Mouse (Mus musculus) liver, embryonic 12.5 days (tissue): Measurements from ENCODE around the gene Eipr1. TPM values are rescaled to one million over a fixed set of nuclear protein-coding genes. Genes with fewer than 3 reads are reported as not detected.

Experiments
- ATAC-seq: fragments of 200-750 bp; cut with Nextera tagmentation; 2 replicates; pipeline ENCODE4 v1.8.0; 2017; ENCODE audit warnings: moderate number of reproducible peaks, mild to moderate bottlenecking, moderate library complexity
- H3K27ac ChIP-seq: fragments of 300-500 bp; sonication (generic); 2 replicates; pipeline ENCODE4 v1.5.1; 2016; ENCODE audit warnings: mild to moderate bottlenecking
- H3K27me3 ChIP-seq: fragments of 300-500 bp; sonication (generic); replicated peaks from 2 replicates; pipeline ENCODE4 v1.6.1; 2016; ENCODE audit warnings: mild to moderate bottlenecking, moderate library complexity
- H3K36me3 ChIP-seq: fragments of 300-500 bp; sonication (generic); 2 replicates; pipeline ENCODE4 v1.6.1; 2016; ENCODE audit warnings: mild to moderate bottlenecking, moderate library complexity
- H3K4me1 ChIP-seq: fragments of 300-500 bp; sonication (generic); 2 replicates; pipeline ENCODE4 v1.6.1; 2016
- H3K4me2 ChIP-seq: fragments of 300-500 bp; sonication (generic); 2 replicates; pipeline ENCODE4 v1.6.1; 2016; ENCODE audit warnings: mild to moderate bottlenecking, moderate library complexity
- H3K4me3 ChIP-seq: fragments of 300-500 bp; sonication (generic); 2 replicates; pipeline ENCODE4 v1.5.1; 2016; ENCODE audit warnings: mild to moderate bottlenecking, moderate library complexity
- H3K9ac ChIP-seq: fragments of 300-500 bp; sonication (generic); 2 replicates; pipeline ENCODE4 v1.6.1; 2016; ENCODE audit warnings: mild to moderate bottlenecking, moderate library complexity
- H3K9me3 ChIP-seq: fragments of 300-500 bp; sonication (generic); replicated peaks from 2 replicates; pipeline ENCODE4 v1.6.1; 2016; ENCODE audit warnings: mild to moderate bottlenecking, moderate library complexity
- WGBS: fragments of 180-500 bp; shearing (Covaris S2); methylation state at CpG from one replicate; pipeline ENCODE4 v1.1.7; 2016; ENCODE audit not compliant: insufficient replicate concordance; 5-methylcytosine and 5-hydroxymethylcytosine counted together
- polyA plus RNA-seq: library from polyadenylated mRNA; unstranded; fragments of >200 nt; fragmentation: Nextera tagmentation; extraction: Ambion mirVana; gene quantifications from 2 replicates; pipeline ENCODE4 v1.2.1, GENCODE M21; 2016

Eipr1 gene
- polyA plus RNA-seq, 1 experiment from 2014 or later, result 36.0 TPM

DNA sequence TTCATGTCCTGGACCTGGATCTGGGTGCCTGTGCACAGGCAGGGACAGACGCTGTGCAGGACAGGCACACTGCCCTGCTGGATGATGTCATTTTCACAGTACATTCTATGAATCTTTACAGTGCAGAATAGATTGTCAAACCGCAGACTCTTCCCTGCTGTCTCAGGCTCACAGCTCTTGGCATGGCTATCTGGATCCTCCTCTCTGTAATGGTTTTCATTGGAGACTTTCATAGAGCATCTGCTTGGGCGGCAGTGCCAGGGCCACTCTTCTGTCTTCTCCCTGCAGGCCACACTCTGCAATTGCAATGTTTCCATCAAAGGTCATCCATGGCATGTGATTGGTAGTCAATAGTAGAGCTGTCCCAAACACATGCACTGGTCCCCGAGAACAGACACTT is 117.2 kb downstream of the Eipr1 start:
- Histone ChIP-seq H3K27me3 (no peaks in the 10 kb centered on the region), H3K9me3 (no peaks in the 10 kb centered on the region), H3K4me3 (no peak overlapping the region), H3K36me3 (peaks cover 34% of the 10 kb centered on the region), H3K9ac (no peak overlapping the region), H3K27ac (no peak overlapping the region), H3K4me1 (no peaks in the 10 kb centered on the region), H3K4me2 (no peak overlapping the region)
- ATAC-seq, result no peak
- WGBS, result 81% methylated on average over 4 of the region's 4 CpGs

DNA sequence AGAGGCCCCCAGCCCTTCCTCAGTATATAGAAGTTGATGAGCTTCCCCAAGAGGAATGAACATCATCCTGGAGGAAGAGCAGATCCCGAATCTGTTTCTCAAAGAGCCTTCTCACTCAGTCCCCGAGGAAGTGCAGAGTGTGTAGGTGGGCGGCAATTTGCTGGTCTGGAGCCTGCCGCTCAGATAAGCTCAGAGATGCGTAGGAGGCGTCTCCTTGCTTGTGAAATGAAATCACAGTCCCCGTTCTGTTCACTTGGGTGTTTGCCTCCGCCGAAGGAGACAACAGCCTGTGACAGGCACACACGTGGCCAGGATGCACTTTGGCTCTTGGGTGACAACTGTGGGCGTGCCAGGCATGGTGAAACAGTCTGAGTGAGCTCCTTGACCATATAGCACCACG is 120.7 kb downstream of the Eipr1 start:
- H3K9me3 ChIP-seq, result no peaks in the 10 kb centered on the region
- H3K27ac ChIP-seq, result no peak overlapping the region
- H3K36me3 ChIP-seq, result peaks cover 5% of the 10 kb centered on the region
- no peak overlapping the region for H3K9ac ChIP-seq
- no peak overlapping the region for H3K4me2 ChIP-seq
- H3K4me3 ChIP-seq, result no peak overlapping the region
- H3K27me3 ChIP-seq, result no peaks in the 10 kb centered on the region
- WGBS, result 66% methylated on average over 12 of the region's 12 CpGs
- no peaks in the 10 kb centered on the region for H3K4me1 ChIP-seq
- ATAC-seq, result no peak

DNA sequence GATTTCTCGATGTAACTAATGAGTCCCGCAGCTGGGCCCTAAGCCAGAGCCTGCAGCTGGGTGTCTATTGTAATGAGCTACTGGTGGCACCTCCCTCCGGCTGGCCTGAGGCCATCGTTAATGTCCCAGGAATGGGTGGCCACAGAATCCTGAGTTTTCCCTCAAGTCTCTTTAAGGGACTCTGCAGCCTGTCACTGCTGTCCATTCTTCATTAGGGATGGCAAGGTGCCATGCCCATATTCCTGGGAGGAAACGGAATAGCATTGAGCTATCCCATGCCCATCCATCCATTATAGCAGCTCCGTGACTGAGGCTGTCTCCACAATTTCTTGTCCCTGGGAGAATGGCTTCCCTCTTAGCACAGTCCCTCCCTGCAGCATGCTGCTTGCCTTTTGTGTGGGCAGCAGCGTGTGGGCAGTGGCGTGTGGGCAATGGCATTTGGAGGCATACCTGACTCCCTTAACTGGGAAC is 123.2 kb downstream of the Eipr1 start:
- no peaks in the 10 kb centered on the region for H3K4me1 ChIP-seq
- no peak overlapping the region for H3K9ac ChIP-seq
- no peak overlapping the region for H3K27ac ChIP-seq
- H3K27me3 ChIP-seq, result no peaks in the 10 kb centered on the region
- 76% methylated on average over 8 of the region's 8 CpGs for WGBS
- H3K36me3 ChIP-seq, result no peaks in the 10 kb centered on the region
- H3K9me3 ChIP-seq, result no peaks in the 10 kb centered on the region
- ATAC-seq, result no peak
- H3K4me3 ChIP-seq, result no peak overlapping the region
- H3K4me2 ChIP-seq, result no peak overlapping the region

DNA sequence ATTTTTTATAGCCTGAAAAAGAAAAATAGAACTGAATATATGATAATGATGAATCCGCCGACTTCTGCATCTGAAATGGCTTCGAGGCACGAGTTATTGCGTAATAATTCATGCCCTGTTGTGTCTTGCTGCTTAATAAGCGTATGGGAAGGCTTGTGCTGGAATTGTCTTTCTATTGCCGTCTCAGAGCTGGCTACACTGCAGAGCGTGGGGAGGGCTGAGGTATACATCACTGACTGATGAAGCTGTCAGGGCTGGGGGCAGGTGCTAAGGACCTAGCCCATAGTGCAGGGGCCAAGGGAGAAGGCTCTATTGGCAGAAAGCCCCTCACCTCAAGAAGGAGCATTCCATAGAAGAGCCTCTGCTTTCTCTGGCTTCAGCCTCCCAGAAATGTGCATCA is 123.9 kb downstream of the Eipr1 start:
- ATAC-seq, result no peak
- Histone ChIP-seq H3K4me1 (no peaks in the 10 kb centered on the region), H3K36me3 (no peaks in the 10 kb centered on the region), H3K27ac (no peak overlapping the region), H3K4me3 (no peak overlapping the region), H3K9me3 (no peaks in the 10 kb centered on the region), H3K9ac (no peak overlapping the region), H3K27me3 (no peaks in the 10 kb centered on the region), H3K4me2 (no peak overlapping the region)
- 70% methylated on average over 8 of the region's 8 CpGs for WGBS

DNA sequence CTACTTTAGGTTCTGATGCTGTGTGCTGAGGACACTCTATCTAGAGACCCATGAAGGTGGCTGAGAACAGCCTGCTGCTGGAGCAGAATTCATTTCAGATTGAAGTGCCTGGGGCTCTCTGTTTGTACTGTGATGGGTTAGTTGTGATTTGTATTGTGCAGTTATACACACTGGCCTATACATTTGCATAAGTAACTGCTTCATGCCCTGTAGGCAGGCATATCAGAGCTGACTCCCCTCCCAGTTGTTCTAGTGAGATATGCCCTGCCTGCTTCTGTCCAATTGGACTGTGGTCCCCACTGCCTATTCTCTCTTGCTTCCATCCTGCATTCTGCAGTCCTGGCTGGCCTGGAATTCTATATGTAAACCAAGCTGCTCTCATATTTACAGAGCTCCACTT is 128.9 kb downstream of the Eipr1 start:
- no peaks in the 10 kb centered on the region for H3K36me3 ChIP-seq
- ATAC-seq, result no peak
- H3K4me1 ChIP-seq, result no peaks in the 10 kb centered on the region
- H3K4me2 ChIP-seq, result no peak overlapping the region
- no peak overlapping the region for H3K4me3 ChIP-seq
- H3K9ac ChIP-seq, result no peak overlapping the region
- H3K27me3 ChIP-seq, result no peaks in the 10 kb centered on the region
- H3K27ac ChIP-seq, result no peak overlapping the region
- H3K9me3 ChIP-seq, result no peaks in the 10 kb centered on the region

DNA sequence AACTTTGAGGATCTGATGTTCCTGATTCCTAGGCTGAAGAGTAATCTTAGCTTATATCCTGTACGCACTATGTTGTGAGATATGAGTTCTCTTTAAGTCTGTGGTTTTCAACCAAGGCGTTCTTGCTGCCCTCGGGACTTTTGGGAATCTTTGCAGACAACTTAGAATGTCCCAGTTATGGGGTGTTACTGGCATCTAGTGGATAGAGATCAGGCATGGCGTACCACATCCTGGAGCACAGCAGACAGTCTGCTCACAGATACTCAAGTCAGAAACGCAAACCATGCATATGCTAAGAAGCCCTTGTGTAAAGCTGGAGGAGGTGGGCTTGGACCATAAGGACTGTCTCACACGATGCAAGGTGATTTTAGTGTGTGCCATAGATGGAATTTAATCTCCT is 136.1 kb downstream of the Eipr1 start:
- Histone ChIP-seq H3K4me1 (no peaks in the 10 kb centered on the region), H3K4me2 (no peak overlapping the region), H3K36me3 (no peaks in the 10 kb centered on the region), H3K4me3 (no peak overlapping the region), H3K9ac (no peak overlapping the region), H3K27ac (no peak overlapping the region), H3K27me3 (no peaks in the 10 kb centered on the region), H3K9me3 (0 out of 2 replicates have a peak, but pooled peaks cover 5% of the 10 kb centered on the region)
- WGBS, result 77% methylated on average over 6 of the region's 6 CpGs
- ATAC-seq, result no peak

DNA sequence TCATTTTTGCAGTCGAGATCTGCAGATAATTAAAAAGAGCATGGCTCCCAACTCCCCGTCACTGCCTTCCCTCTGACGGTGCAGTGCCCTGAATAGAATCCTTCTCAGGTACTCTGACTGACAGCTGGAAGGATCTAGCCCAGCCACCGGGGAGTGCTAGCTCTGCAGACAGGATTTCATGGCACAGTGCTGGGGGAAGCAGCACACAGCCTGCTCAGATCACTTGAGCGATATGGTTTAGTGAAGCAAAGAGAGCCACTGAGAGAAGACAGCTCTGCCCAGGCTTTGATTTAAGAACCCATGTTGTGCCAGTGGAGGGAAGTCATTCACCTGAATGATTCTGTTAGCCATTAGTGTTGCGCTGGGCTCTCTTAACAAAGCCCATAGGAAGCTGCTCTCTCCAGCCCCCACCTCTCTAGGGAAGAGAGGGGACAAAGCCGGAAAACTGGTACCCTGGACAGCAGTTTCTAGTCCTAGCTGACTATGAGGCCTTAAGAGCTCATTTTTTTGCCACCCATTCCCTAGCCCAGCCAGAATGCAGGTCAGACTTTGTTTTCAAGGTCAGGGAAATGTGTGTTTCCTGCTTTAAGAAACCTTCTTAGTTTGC is 137.6 kb downstream of the Eipr1 start:
- ATAC-seq, result no peak
- H3K9ac ChIP-seq, result no peak overlapping the region
- H3K27ac ChIP-seq, result no peak overlapping the region
- 58% methylated on average over 7 of the region's 7 CpGs for WGBS
- no peaks in the 10 kb centered on the region for H3K4me1 ChIP-seq
- H3K36me3 ChIP-seq, result no peaks in the 10 kb centered on the region
- no peak overlapping the region for H3K4me2 ChIP-seq
- H3K9me3 ChIP-seq, result 0 out of 2 replicates have a peak, but pooled peaks cover 5% of the 10 kb centered on the region
- no peaks in the 10 kb centered on the region for H3K27me3 ChIP-seq
- H3K4me3 ChIP-seq, result no peak overlapping the region

DNA sequence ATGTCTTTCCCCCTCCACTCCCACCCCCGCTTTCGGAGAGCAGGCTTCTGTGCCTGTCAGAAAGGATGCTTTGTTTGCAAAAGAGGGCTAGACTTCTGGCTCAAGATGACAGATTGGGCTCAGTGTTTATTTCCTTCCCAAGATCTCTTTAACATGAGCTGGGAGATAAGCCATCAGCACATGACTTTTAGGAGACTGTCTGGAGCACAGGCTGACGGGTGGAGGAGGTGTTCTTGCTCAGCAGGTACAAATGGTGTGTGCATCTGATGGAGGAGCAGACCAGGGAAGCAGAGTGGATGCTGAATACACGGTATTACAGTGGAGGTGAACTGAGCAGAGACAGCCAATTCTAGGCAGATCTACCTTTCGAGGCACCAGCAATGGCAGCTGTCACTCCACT is 139.9 kb downstream of the Eipr1 start:
- H3K4me2 ChIP-seq, result no peak overlapping the region
- no peak overlapping the region for H3K27ac ChIP-seq
- no peak for ATAC-seq
- H3K9ac ChIP-seq, result no peak overlapping the region
- H3K9me3 ChIP-seq, result 0 out of 2 replicates have a peak, but pooled peaks cover 2% of the 10 kb centered on the region
- H3K27me3 ChIP-seq, result no peaks in the 10 kb centered on the region
- WGBS, result 61% methylated on average over 5 of the region's 5 CpGs
- H3K36me3 ChIP-seq, result no peaks in the 10 kb centered on the region
- no peak overlapping the region for H3K4me3 ChIP-seq
- H3K4me1 ChIP-seq, result no peaks in the 10 kb centered on the region

DNA sequence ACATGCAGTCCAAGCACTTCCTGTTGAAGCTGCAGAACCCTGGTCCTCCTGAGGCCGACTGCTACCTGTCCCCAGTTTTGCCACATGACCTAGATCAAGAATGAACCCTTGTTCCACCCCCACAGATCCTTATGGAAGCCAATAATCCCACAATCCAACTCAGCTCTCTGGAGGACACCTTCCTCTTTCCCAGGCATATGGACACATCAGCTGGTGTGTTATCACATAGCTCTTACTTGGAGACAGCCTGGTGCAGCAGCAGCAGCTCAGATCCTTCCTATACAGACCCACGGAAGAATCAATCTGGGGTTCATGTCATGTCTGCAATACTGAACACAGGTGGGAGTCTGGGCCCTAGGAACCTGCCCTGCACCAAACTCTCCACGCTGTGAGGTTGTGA is 145.0 kb downstream of the Eipr1 start:
- no peaks in the 10 kb centered on the region for H3K27me3 ChIP-seq
- H3K27ac ChIP-seq, result no peak overlapping the region
- H3K4me3 ChIP-seq, result no peak overlapping the region
- no peak overlapping the region for H3K9ac ChIP-seq
- H3K4me1 ChIP-seq, result 0 out of 2 replicates have a peak, but pooled peaks cover 3% of the 10 kb centered on the region
- H3K4me2 ChIP-seq, result no peak overlapping the region
- no peaks in the 10 kb centered on the region for H3K36me3 ChIP-seq
- ATAC-seq, result no peak
- no peaks in the 10 kb centered on the region for H3K9me3 ChIP-seq
- 64% methylated on average over 3 of the region's 3 CpGs for WGBS

DNA sequence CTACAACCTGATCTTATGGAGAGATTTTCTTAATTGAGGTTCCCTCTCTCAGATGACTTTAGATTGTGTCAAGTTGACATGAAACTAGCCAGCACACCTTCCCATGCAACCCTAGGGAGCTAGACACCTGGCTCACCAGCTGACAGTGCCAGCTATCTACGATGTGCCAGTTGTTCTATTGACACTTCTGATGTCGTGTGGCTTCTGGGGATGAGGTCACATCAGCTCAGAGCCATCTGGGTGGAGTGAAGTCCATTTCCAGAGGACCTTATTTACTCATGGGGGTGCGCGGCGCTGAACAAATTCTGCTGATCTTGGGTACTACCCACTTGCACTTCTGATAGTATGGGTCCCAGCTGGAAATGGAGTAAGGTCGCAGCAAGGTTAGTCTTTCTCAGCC is 146.7 kb downstream of the Eipr1 start:
- Histone ChIP-seq H3K4me3 (no peak overlapping the region), H3K36me3 (no peaks in the 10 kb centered on the region), H3K9me3 (no peaks in the 10 kb centered on the region), H3K27ac (no peak overlapping the region), H3K27me3 (no peaks in the 10 kb centered on the region), H3K4me1 (0 out of 2 replicates have a peak, but pooled peaks cover 3% of the 10 kb centered on the region), H3K4me2 (no peak overlapping the region), H3K9ac (no peak overlapping the region)
- 75% methylated on average over 6 of the region's 6 CpGs for WGBS
- ATAC-seq, result no peak

DNA sequence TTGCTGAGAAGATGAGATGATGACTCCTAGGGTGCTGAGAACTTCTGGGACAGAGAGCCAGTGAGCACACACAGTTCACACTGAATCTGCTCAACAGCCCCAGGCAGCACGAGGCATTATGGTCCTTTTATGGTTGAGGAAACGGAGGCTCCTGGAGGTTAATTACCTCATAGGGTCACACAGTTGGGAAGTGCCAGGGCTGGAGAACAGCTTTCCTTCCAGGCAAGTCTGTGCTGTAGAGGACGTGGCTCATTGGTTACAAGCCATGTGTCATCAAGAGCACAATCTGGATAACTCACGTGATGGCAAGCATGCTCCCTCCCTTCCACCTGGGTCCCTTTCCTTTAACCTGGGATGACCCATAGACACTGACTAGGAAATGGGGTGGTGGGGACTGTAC is 148.1 kb downstream of the Eipr1 start:
- 51% methylated on average over 4 of the region's 4 CpGs for WGBS
- no peak overlapping the region for H3K4me3 ChIP-seq
- no peaks in the 10 kb centered on the region for H3K27me3 ChIP-seq
- H3K4me1 ChIP-seq, result 0 out of 2 replicates have a peak, but pooled peaks cover 3% of the 10 kb centered on the region
- no peak overlapping the region for H3K4me2 ChIP-seq
- no peak overlapping the region for H3K27ac ChIP-seq
- ATAC-seq, result no peak
- no peak overlapping the region for H3K9ac ChIP-seq
- H3K9me3 ChIP-seq, result no peaks in the 10 kb centered on the region
- no peaks in the 10 kb centered on the region for H3K36me3 ChIP-seq

DNA sequence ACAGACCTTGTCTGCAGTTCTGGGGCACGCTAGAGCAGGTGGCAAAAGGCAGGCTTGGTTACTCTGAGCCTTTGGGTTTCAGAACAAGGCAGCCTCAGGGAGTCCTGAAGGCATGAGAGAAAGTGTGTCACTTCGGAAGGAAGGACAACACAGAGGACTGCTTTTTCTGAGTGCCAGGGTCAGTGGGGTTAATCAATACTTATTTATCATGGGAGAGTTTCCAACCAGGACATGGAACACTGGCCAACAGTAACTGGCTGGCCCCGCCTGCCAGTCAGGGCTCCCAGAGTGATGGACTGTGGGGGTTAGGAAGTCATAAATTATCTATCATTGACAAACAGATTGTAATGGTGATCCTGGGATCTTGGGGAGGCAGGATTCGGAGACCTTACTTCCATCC is 148.7 kb downstream of the Eipr1 start:
- WGBS, result 62% methylated on average over 4 of the region's 4 CpGs
- no peak overlapping the region for H3K4me3 ChIP-seq
- H3K27ac ChIP-seq, result no peak overlapping the region
- no peaks in the 10 kb centered on the region for H3K9me3 ChIP-seq
- H3K4me2 ChIP-seq, result no peak overlapping the region
- no peaks in the 10 kb centered on the region for H3K27me3 ChIP-seq
- no peak overlapping the region for H3K9ac ChIP-seq
- no peaks in the 10 kb centered on the region for H3K36me3 ChIP-seq
- peaks cover 7% of the 10 kb centered on the region; the same call in 1 of the 2 replicates for H3K4me1 ChIP-seq
- no peak for ATAC-seq

DNA sequence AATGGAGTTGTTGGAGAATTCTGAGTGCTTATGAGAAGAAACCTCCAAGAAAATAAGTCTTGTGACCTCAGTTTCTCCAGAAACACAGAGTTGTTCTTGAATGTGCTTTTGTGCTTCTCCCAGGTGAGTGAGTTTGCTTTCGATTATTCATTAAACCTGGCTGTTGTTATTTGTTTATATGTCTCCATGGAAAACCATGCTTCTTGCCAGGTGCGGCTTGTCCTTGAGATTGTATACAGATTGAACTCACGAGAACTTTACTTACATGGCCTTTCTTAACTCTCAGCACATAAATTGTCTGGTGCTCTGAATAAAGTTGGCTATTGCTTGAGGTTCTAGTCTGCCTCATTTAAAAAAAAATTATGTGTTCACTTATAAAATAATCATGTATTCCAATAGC is 150.5 kb downstream of the Eipr1 start:
- ATAC-seq, result no peak
- H3K9ac ChIP-seq, result no peak overlapping the region
- 64% methylated on average over 3 of the region's 3 CpGs for WGBS
- no peaks in the 10 kb centered on the region for H3K27me3 ChIP-seq
- H3K4me2 ChIP-seq, result no peak overlapping the region
- H3K9me3 ChIP-seq, result no peaks in the 10 kb centered on the region
- no peaks in the 10 kb centered on the region for H3K36me3 ChIP-seq
- H3K4me3 ChIP-seq, result no peak overlapping the region
- peaks cover 9% of the 10 kb centered on the region; the same call in 1 of the 2 replicates for H3K4me1 ChIP-seq
- H3K27ac ChIP-seq, result no peak overlapping the region
